Mouse (Mus musculus): Measurements from ENCODE around the gene Rps23.

GRCm38 (mm10) chr13:90894819-90895218 is 27.9 kb upstream of the Rps23 start:
- TF ChIP-seq CTCF (IDR thresholded peaks at IDR 0.05; ENCODE audit: control insufficient read depth, insufficient read depth, insufficient read length) (no peak), MAX (IDR thresholded peaks at IDR 0.05) (no peak), CEBPB (IDR thresholded peaks at IDR 0.05; ENCODE audit: low read depth) (no peak), MYOD1 (IDR thresholded peaks at IDR 0.05; ENCODE audit: control insufficient read depth, insufficient read length, low read depth) (no peak), FOSL1 (IDR thresholded peaks at IDR 0.05; ENCODE audit: insufficient read depth, low read length, poor library complexity, severe bottlenecking) (no peak), USF1 (IDR thresholded peaks at IDR 0.05; ENCODE audit: low read depth) (no peak)

Measured in C2C12 (cell line).